Mouse (Mus musculus) E14TG2a.4 (cell line): Measurements from ENCODE around the gene Csrp1.

Source experiments
- H3K27me3 ChIP-seq: 2 replicates; pipeline ENCODE4 v1.6.1; 2014; ENCODE audit warnings: low read length, control low read depth; ENCODE audit not compliant: insufficient read depth
- H3K36me3 ChIP-seq: 2 replicates; pipeline ENCODE4 v1.6.1; 2014; ENCODE audit warnings: low read length, control low read depth; ENCODE audit not compliant: insufficient read depth
- H3K4me1 ChIP-seq: replicated peaks from 2 replicates; pipeline ENCODE4 v1.6.1; 2014; ENCODE audit warnings: low read depth, low read length, control low read depth
- H3K4me3 ChIP-seq: replicated peaks from 2 replicates; pipeline ENCODE4 v1.5.1; 2014; ENCODE audit warnings: mild to moderate bottlenecking, low read length
- H3K9me3 ChIP-seq: 2 replicates; pipeline ENCODE4 v1.6.1; 2014; ENCODE audit warnings: low read length, control low read depth
- CTCF ChIP-seq: conservative IDR thresholded peaks from 2 replicates; pipeline ENCODE4 v1.5.1; 2014; ENCODE audit warnings: low read length
- NANOG ChIP-seq: IDR thresholded peaks from 2 replicates; pipeline ENCODE4 v1.6.1; 2014; ENCODE audit warnings: borderline replicate concordance, low read length, mixed read lengths
- POU5F1 ChIP-seq: IDR thresholded peaks from 2 replicates; pipeline ENCODE4 v1.6.1; 2014; ENCODE audit warnings: low read length, borderline replicate concordance

Csrp1 gene

GRCm38 (mm10) chr1:135755913-135756312 lies 36.1 kb downstream of the Csrp1 start:
- Histone ChIP-seq H3K4me1 (peaks cover 60% of the 10 kb centered on the region), H3K27me3 (peaks cover 7% of the 10 kb centered on the region), H3K9me3 (no peaks in the 10 kb centered on the region), H3K4me3 (no peak overlapping the region), H3K36me3 (peaks cover 5% of the 10 kb centered on the region)
- TF ChIP-seq NANOG = no peak
- TF ChIP-seq CTCF = no peak
- TF ChIP-seq POU5F1 = no peak

- no peak overlapping the region for H3K4me3 ChIP-seq
- H3K9me3 ChIP-seq = no peaks in the 10 kb centered on the region
- H3K27me3 ChIP-seq = peaks cover 7% of the 10 kb centered on the region
- no peak for TF ChIP-seq NANOG
- TF ChIP-seq POU5F1 = no peak
- TF ChIP-seq CTCF = no peak
- peaks cover 49% of the 10 kb centered on the region for H3K4me1 ChIP-seq
- no peaks in the 10 kb centered on the region for H3K36me3 ChIP-seq
Measured at GRCm38 (mm10) chr1:135757287-135757686, 37.4 kb downstream of the Csrp1 start.

GRCm38 (mm10) chr1:135759685-135760084 lies 39.8 kb downstream of the Csrp1 start:
- H3K4me3 ChIP-seq = no peak overlapping the region
- H3K27me3 ChIP-seq = peaks cover 14% of the 10 kb centered on the region
- no peaks in the 10 kb centered on the region for H3K36me3 ChIP-seq
- TF ChIP-seq CTCF = no peak
- TF ChIP-seq POU5F1 = no peak
- TF ChIP-seq NANOG = no peak
- no peaks in the 10 kb centered on the region for H3K9me3 ChIP-seq
- H3K4me1 ChIP-seq = peaks cover 53% of the 10 kb centered on the region

GRCm38 (mm10) chr1:135760216-135760615 lies 40.4 kb downstream of the Csrp1 start:
- no peaks in the 10 kb centered on the region for H3K36me3 ChIP-seq
- peaks cover 51% of the 10 kb centered on the region for H3K4me1 ChIP-seq
- H3K4me3 ChIP-seq = no peak overlapping the region
- peaks cover 18% of the 10 kb centered on the region for H3K27me3 ChIP-seq
- H3K9me3 ChIP-seq = no peaks in the 10 kb centered on the region
- TF ChIP-seq CTCF (peak; percentile 53), NANOG (no peak)

- H3K27me3 ChIP-seq = peaks cover 30% of the 10 kb centered on the region
- H3K4me1 ChIP-seq = peaks cover 44% of the 10 kb centered on the region
- no peak overlapping the region for H3K4me3 ChIP-seq
- no peaks in the 10 kb centered on the region for H3K9me3 ChIP-seq
- H3K36me3 ChIP-seq = no peaks in the 10 kb centered on the region
- TF ChIP-seq POU5F1 (no peak), CTCF (no peak), NANOG (no peak)
Measured at GRCm38 (mm10) chr1:135761728-135762127, 41.9 kb downstream of the Csrp1 start.

GRCm38 (mm10) chr1:135763503-135764205 lies 43.8 kb downstream of the Csrp1 start:
- TF ChIP-seq NANOG = no peak
- no peak for TF ChIP-seq CTCF
- no peak for TF ChIP-seq POU5F1
- H3K27me3 ChIP-seq = peaks cover 39% of the 10 kb centered on the region
- peaks cover 62% of the 10 kb centered on the region for H3K4me1 ChIP-seq
- peaks cover 14% of the 10 kb centered on the region for H3K36me3 ChIP-seq
- peak overlapping the region; percentile 13; the same call in 1 of the 2 replicates for H3K4me3 ChIP-seq
- H3K9me3 ChIP-seq = no peaks in the 10 kb centered on the region

- Histone ChIP-seq H3K36me3 (peaks cover 19% of the 10 kb centered on the region), H3K4me3 (0 out of 2 replicates have a peak overlapping the region, but pooled peaks have one; percentile 13), H3K4me1 (peaks cover 67% of the 10 kb centered on the region), H3K9me3 (no peaks in the 10 kb centered on the region), H3K27me3 (peaks cover 39% of the 10 kb centered on the region)
- TF ChIP-seq NANOG (no peak), CTCF (no peak), POU5F1 (no peak)
Measured at GRCm38 (mm10) chr1:135764206-135764528, 44.3 kb downstream of the Csrp1 start.

- Histone ChIP-seq H3K27me3 (peaks cover 34% of the 10 kb centered on the region), H3K9me3 (no peaks in the 10 kb centered on the region), H3K4me3 (peak within 1 kb of the TSS; percentile 93), H3K36me3 (peaks cover 37% of the 10 kb centered on the region), H3K4me1 (peaks cover 71% of the 10 kb centered on the region)
- TF ChIP-seq POU5F1 (no peak), NANOG (no peak), CTCF (no peak)
Measured at GRCm38 (mm10) chr1:135765645-135766591, 46.1 kb downstream of the Csrp1 start, which contains the start of gene Phlda3. TSS of gene Phlda3 (plus strand) at chr1:135766119.
